Mouse (Mus musculus) kidney, embryonic 16.5 days (tissue): ENCODE results near the gene Gm20721. TPM values are rescaled to one million over a fixed set of nuclear protein-coding genes. Genes with fewer than 3 reads are reported as not detected.

ENCODE experiments used
- ATAC-seq: fragments of 200-750 bp; cut with Nextera tagmentation; 2 replicates; pipeline ENCODE4 v1.8.0; 2017; ENCODE audit warnings: moderate TSS enrichment; ENCODE audit not compliant: low FRiP score, low TSS enrichment
- H3K27ac ChIP-seq: fragments of 300-500 bp; sonication (generic); 2 replicates; pipeline ENCODE4 v1.5.1; 2014; ENCODE audit warnings: low read length
- H3K27me3 ChIP-seq: fragments of 300-500 bp; sonication (generic); 2 replicates; pipeline ENCODE4 v1.6.1; 2014; ENCODE audit warnings: low read length, control low read depth, mixed read lengths; ENCODE audit not compliant: insufficient read depth
- H3K36me3 ChIP-seq: fragments of 300-500 bp; sonication (generic); 2 replicates; pipeline ENCODE4 v1.6.1; 2014; ENCODE audit warnings: low read length, control low read depth, mixed read lengths; ENCODE audit not compliant: insufficient read depth
- H3K4me1 ChIP-seq: fragments of 300-500 bp; sonication (generic); 2 replicates; pipeline ENCODE4 v1.6.1; 2014; ENCODE audit warnings: low read length, control low read depth, mixed read lengths; ENCODE audit not compliant: insufficient read depth
- H3K4me2 ChIP-seq: fragments of 300-500 bp; sonication (generic); replicated peaks from 2 replicates; pipeline ENCODE4 v1.6.1; 2014; ENCODE audit warnings: low read depth, low read length
- H3K4me3 ChIP-seq: fragments of 300-500 bp; sonication (generic); 2 replicates; pipeline ENCODE4 v1.5.1; 2014; ENCODE audit warnings: mild to moderate bottlenecking, low read length
- H3K9ac ChIP-seq: fragments of 300-500 bp; sonication (generic); replicated peaks from 2 replicates; pipeline ENCODE4 v1.6.1; 2014; ENCODE audit warnings: low read length
- H3K9me3 ChIP-seq: fragments of 300-500 bp; sonication (generic); 2 replicates; pipeline ENCODE4 v1.6.1; 2016; ENCODE audit warnings: low read length, control low read depth
- WGBS: fragments of 180-500 bp; shearing (Covaris S2); extraction: QIAGEN DNeasy Blood & Tissue Kit; methylation state at CpG from one replicate; pipeline ENCODE4 v1.1.7; 2014; 5-methylcytosine and 5-hydroxymethylcytosine counted together
- polyA plus RNA-seq: library from polyadenylated mRNA; unstranded; fragments of >200 nt; fragmentation: Nextera tagmentation; extraction: Ambion mirVana; gene quantifications from 2 replicates; pipeline ENCODE4 v1.2.1, GENCODE M21; 2015

The Gm20721 gene
- polyA plus RNA-seq, 1 experiment from 2014 or later, result 18.2 TPM

DNA sequence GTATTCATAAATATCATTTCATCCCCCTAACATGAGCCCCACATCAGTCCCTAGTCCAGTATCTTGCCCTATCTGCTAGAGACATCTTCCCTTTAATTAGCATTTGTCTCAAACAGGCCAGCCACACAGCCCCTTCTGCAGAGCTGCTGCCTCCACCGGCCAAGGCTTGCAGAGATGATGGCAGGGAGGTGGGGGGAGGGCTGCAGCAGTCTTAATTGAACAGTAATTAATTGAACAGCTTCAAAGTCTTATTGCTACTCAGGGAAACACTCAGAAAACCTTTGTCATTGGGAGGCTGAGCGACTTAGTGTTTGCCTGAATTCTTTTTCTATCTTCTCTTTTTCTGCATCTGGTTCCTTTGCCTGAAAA lies 54.9 kb downstream of the Gm20721 start:
- Histone ChIP-seq H3K9me3 (peaks cover 28% of the 10 kb centered on the region), H3K4me3 (peak overlapping the region; percentile 33), H3K4me1 (peaks cover 35% of the 10 kb centered on the region), H3K9ac (0 out of 2 replicates have a peak overlapping the region, but pooled peaks have one; percentile 22), H3K4me2 (peak overlapping the region; percentile 53), H3K27ac (no peak overlapping the region), H3K36me3 (peaks cover 25% of the 10 kb centered on the region), H3K27me3 (peaks cover 20% of the 10 kb centered on the region)
- 30% methylated on average over 2 of the region's 2 CpGs for WGBS
- ATAC-seq, result no peak

DNA sequence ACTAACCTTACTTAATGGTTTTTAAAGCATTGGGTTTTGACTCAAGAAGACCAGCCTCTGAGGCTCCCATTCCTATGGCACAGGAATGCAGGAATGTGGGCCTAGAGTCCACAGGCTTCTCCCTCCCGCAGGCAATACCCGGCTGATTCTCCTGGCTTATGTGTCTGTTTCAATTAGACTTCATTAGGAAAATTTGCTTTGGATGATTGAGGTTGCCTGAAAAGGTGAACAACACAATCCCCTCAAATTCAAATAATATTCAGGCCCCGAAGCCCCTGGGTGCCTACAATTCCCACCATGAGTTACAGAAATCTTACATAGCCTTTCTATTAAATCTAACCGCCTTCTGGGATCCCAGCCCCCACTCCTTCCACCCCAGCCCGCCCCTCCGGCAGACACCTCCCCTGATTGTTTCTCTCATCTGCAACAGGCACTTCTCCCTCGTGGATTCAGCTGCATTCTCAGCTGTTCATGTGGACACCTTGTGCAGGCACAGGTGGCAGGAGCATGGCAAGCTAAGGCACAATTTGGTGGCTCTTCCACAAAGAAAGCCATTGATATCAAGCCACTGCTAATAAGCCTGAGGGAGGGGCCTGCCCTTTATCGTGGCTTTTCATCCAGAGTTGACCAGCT lies 55.4 kb downstream of the Gm20721 start:
- 57% methylated on average over 8 of the region's 8 CpGs for WGBS
- Histone ChIP-seq H3K36me3 (peaks cover 30% of the 10 kb centered on the region), H3K27me3 (peaks cover 25% of the 10 kb centered on the region), H3K9ac (0 out of 2 replicates have a peak overlapping the region, but pooled peaks have one; percentile 22), H3K4me1 (peaks cover 35% of the 10 kb centered on the region), H3K9me3 (peaks cover 28% of the 10 kb centered on the region), H3K4me3 (peak overlapping the region; percentile 33; the same call in 1 of the 2 replicates), H3K27ac (no peak overlapping the region), H3K4me2 (peak overlapping the region; percentile 53)
- ATAC-seq, result no peak

DNA sequence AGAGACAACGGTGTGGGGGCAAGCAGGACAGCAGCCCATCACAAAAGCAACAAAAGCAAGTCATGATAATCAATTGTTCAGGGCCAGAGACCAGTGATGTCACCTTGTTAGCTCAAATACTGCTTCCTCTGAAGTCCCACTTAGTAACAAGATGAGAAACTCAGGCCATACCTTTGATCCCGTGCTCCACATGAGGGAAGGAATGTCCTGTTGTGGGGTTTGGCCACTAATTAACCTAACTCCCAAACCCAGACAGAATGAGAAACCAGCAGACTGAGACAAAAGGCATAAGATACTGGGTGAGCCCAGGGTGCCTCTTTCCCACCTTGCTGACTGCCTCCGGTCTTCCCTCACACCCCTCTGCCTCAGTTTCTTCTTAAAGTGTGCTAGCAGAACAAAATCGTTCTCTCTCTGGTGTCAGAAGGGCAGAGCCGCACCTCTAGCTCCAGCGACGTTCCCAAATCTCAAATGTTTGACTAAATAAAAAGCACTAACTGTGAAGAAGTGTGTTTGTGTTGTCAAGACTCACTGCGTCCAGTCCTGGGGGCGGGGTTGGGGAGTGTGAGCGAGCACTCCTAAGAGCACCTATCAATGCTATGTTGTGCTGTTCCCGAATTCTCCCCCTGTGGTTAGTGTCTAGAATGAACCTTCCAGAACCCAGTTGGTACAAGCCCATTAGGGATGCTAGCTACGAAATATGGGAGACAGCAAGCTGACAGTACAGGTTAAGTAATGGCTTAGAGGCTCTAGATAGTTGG lies 57.7 kb downstream of the Gm20721 start:
- Histone ChIP-seq H3K27ac (no peak overlapping the region), H3K4me2 (no peak overlapping the region), H3K27me3 (peaks cover 47% of the 10 kb centered on the region), H3K4me3 (peak overlapping the region; percentile 13; the same call in 1 of the 2 replicates), H3K9me3 (peaks cover 33% of the 10 kb centered on the region), H3K4me1 (peaks cover 35% of the 10 kb centered on the region), H3K9ac (no peak overlapping the region), H3K36me3 (peaks cover 53% of the 10 kb centered on the region)
- 28% methylated on average over 12 of the region's 12 CpGs for WGBS
- peak; percentile 69 for ATAC-seq

DNA sequence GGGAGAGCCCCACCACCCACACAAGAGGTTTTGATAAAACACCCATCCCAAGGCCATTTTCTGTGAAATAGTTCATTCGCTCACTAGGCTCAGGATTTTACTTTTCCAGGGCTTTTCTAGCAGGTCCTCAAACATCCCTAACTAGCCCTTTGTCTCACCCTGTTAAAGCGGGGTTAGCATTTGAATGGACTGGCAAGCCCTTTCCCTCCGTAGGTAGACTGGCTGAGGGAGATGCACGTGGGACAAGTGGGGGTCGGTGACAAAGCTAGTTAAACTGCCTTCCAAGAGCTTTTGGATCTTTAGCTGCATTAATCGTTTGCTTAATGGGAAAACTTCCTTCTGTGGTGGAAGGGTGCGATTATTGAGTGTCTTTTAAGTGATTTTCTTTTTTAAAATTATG lies 58.6 kb downstream of the Gm20721 start:
- ATAC-seq, result no peak
- Histone ChIP-seq H3K9ac (no peak overlapping the region), H3K4me1 (peaks cover 32% of the 10 kb centered on the region), H3K27me3 (peaks cover 49% of the 10 kb centered on the region), H3K36me3 (peaks cover 62% of the 10 kb centered on the region), H3K9me3 (peaks cover 34% of the 10 kb centered on the region), H3K27ac (no peak overlapping the region), H3K4me3 (no peak overlapping the region), H3K4me2 (no peak overlapping the region)
- whole genome bisulfite sequencing, result 39% methylated on average over 7 of the region's 7 CpGs

DNA sequence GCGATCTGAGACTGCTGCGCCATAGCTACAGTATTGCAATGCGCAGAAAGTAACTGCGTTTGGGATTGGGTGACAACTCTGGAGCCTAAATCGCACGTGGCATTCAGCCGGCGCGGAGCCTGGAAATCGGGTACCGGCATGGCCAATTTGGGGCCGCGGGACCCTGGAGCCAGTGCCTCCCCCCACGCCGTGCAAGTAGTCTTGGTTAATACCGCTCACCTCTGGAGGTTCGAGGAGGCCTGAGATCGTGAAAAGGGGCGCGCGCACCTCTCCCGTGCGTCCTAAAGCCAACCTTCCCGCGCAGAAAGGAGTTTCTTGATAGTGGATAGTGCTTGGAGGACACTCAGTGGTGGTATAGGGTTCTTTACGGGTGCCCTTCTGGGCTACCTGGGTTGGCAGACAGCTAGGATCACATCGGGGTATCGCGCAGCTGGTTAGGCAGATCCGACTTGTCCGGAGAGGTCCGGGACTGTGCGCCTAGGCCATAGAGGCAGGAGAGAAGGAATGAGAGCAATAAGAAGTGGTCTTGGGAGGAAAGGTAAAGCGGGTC lies 60.5 kb downstream of the Gm20721 start:
- Histone ChIP-seq H3K9ac (no peak overlapping the region), H3K27me3 (peaks cover 53% of the 10 kb centered on the region), H3K4me1 (peaks cover 15% of the 10 kb centered on the region), H3K36me3 (peaks cover 69% of the 10 kb centered on the region), H3K9me3 (peaks cover 34% of the 10 kb centered on the region), H3K4me2 (0 out of 2 replicates have a peak overlapping the region, but pooled peaks have one; percentile 5), H3K4me3 (peak overlapping the region; percentile 37), H3K27ac (no peak overlapping the region)
- no peak for ATAC-seq
- WGBS, result 49% methylated on average over 34 of the region's 34 CpGs

DNA sequence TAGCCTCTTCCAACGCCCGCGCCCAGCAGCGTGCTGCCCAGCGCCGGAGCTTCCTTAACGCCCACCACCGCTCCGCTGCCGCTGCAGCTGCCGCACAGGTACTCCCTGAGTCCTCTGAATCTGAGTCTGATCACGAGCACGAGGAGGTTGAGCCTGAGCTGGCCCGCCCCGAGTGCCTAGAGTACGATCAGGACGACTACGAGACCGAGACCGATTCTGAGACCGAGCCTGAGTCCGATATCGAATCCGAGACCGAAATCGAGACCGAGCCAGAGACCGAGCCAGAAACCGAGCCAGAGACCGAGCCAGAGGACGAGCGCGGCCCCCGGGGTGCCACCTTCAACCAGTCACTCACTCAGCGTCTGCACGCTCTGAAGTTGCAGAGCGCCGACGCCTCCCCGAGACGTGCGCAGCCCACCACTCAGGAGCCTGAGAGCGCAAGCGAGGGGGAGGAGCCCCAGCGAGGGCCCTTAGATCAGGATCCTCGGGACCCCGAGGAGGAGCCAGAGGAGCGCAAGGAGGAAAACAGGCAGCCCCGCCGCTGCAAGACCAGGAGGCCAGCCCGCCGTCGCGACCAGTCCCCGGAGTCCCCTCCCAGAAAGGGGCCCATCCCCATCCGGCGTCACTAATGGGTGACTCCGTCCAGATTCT lies 61.6 kb downstream of the Gm20721 start:
- peak overlapping the region; percentile 51 for H3K4me2 ChIP-seq
- no peak for ATAC-seq
- no peak overlapping the region; the same call in 1 of the 2 replicates for H3K9ac ChIP-seq
- peaks cover 79% of the 10 kb centered on the region for H3K36me3 ChIP-seq
- H3K27me3 ChIP-seq, result peaks cover 53% of the 10 kb centered on the region
- peak overlapping the region; percentile 37 for H3K4me3 ChIP-seq
- H3K9me3 ChIP-seq, result peaks cover 34% of the 10 kb centered on the region
- 43% methylated on average over 58 of the region's 58 CpGs for WGBS
- no peak overlapping the region for H3K27ac ChIP-seq
- H3K4me1 ChIP-seq, result peaks cover 11% of the 10 kb centered on the region

DNA sequence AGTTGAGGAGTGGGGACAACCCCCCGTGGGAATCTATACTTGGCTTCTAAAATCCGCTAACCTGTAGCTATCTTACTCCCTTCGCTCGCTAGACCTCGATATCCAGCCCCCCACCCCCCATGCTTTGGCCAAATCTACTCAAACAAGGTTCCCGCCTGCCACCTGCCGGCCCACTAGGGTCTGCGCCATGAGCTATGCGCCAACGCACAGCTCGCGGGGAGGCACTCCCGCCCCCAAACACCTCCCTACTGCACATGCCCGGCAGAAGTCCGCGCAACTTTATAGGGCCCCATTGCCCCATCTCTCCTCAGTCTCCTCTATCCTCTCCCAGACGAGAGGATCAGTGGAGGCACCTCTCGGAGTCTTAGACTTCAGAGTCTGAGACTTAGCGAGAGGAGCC lies 62.5 kb downstream of the Gm20721 start, which contains the start of gene Gnas:
Gene Gnas, plus strand, starts transcription at position 310 of the 400 bp plus-strand sequence.
- peak; percentile 63 for ATAC-seq
- peak within 1 kb of the TSS; percentile 51 for H3K4me2 ChIP-seq
- WGBS, result 45% methylated on average over 19 of the region's 19 CpGs
- no peak within 1 kb of the TSS; the same call in 1 of the 2 replicates for H3K9ac ChIP-seq
- peak within 1 kb of the TSS; percentile 37 for H3K4me3 ChIP-seq
- H3K9me3 ChIP-seq, result peaks cover 34% of the 10 kb centered on the region
- peaks cover 49% of the 10 kb centered on the region for H3K27me3 ChIP-seq
- H3K36me3 ChIP-seq, result peaks cover 80% of the 10 kb centered on the region
- H3K27ac ChIP-seq, result no peak within 1 kb of the TSS
- H3K4me1 ChIP-seq, result 0 out of 2 replicates have a peak, but pooled peaks cover 7% of the 10 kb centered on the region

DNA sequence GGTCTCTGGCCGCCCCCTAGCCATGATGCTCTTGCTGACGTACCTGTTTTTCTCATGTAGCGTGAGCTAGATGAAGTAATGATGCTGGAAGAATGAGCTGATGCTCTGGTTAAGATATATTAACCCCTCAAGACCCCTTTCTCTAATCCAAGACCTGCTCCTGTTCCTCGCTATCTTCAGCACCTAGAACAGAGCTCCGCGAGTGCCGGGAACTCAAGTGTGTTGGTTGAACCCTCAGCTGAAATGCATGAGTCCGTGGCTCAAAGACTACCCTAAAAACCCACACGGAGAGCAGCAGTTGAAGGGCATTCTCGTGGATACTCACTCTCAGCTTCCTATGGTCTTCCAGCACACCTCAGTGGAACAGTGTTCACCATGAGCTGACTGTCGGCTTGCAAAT lies 63.2 kb downstream of the Gm20721 start:
- Histone ChIP-seq H3K27me3 (peaks cover 46% of the 10 kb centered on the region), H3K27ac (no peak overlapping the region), H3K9me3 (peaks cover 34% of the 10 kb centered on the region), H3K36me3 (peaks cover 76% of the 10 kb centered on the region), H3K4me3 (peak overlapping the region; percentile 37), H3K9ac (no peak overlapping the region), H3K4me2 (peak overlapping the region; percentile 51), H3K4me1 (0 out of 2 replicates have a peak, but pooled peaks cover 3% of the 10 kb centered on the region)
- no peak for ATAC-seq
- WGBS, result 49% methylated on average over 11 of the region's 11 CpGs
